Mouse (Mus musculus) adipocyte (in vitro differentiated cells): ENCODE data around the gene 2610002M06Rik.

Source experiments
- DNase-seq: peaks from one replicate; pipeline ENCODE4 v3.0.0-alpha.2; 2016; ENCODE audit warnings: low spot score

The 2610002M06Rik gene

GRCm38 (mm10) chrX:107816218-107816554, at the start of gene 2610002M06Rik:
Gene 2610002M06Rik, minus strand, starts transcription at chrX:107816334.
- DNase-seq, result peak; percentile 92

DNA sequence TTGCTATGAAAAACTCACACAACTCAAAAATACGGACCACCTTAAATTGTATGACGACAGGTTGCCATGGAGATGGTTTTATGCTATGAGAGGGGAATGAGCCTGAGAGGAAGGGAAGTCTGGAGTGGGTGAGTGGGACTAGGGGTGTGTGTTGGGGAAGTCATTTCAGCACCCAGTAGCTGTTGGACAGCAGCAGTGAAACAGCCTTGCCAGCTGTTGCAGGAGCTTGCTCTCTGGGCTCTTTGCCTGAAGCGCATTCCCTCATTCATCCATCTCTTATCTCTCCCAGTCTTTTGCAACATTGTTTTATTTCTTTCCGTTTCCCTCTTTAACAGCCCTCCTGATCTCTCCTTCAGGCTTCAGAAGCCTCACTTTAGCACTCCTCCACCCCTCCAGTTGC, 42.0 kb upstream of the 2610002M06Rik start:
- peak; percentile 22 for DNase-seq

DNA sequence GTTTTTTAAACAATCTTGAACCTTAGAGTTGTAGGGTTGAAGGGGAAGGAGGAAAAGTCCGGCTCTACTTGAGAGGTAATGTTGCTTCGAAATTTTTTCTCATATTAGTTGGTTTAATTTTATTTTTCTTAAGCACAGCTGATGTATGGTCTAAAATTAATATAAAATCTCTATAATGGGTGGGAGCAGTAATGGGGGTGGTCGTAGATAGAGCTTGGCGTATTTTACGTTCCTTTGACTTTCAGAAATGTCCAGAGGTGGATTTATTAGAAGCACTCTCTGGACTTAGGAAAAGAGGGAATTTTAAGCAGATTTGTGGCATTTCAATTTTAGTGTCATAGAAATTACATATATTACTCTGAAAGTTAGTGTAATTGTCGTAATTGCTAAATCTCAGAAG, 592 bp upstream of the 2610002M06Rik start:
- DNase-seq, result no peak

DNA sequence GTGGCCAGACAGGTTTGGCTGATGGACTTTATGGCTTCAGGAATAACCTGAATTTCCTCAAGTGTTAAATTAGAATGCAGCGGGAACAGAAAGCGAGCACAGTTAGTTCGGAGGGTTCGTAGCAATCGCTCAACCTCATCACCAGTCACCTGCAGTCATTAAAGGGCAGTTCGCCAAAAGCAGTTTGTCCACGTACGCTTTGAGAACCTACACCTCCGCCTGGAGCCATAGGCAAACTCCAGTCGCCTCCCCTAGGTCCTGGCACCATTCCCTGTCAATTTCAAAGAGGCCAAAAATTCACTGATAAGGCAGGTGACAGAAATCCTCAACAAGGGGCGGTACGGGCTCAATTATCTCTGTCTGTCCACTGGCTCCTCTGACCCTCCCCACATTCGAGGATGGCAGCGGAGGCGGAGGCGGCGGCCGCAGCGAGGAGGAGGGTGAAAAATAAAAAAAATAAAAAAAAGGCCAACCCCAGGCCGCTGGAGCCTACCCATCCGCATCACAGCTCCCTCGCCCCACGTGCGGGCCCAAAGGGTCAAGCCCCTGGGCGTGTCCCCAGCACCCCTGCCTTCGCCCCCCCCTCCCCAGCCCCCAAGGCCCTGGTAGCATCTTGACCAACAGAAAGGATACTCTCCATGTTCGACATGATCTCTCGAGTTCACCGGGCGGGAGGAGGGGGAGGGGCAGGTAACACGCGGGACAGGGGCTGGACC, 474 bp downstream of the 2610002M06Rik start:
- peak; percentile 23 for DNase-seq

- DNase-seq, result no peak
Measured at GRCm38 (mm10) chrX:107812120-107812519, 4.0 kb downstream of the 2610002M06Rik start.

- DNase-seq, result no peak
Measured at GRCm38 (mm10) chrX:107796919-107797318, 19.2 kb downstream of the 2610002M06Rik start.

DNA sequence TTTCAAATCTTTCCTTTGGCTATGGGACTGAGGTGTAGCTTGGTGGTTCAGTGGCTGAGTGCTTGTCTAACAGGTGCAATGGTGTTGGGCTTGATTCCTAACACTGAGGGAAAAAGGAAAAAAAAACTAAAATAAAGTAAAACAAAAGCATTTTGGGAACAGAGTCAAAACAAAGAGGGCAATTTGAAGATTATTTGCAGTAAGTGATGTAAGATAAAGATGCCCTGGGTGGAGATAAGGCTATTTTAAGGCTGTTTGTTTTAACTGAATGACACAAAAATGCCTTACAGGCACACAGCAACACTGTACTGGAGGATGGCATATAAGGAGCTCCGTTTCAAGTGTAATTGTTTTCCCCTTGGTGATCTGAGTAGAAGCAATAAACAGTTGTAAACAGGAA, 20.3 kb downstream of the 2610002M06Rik start:
- DNase-seq, result no peak

- no peak for DNase-seq
Measured at GRCm38 (mm10) chrX:107792290-107792689, 23.8 kb downstream of the 2610002M06Rik start, which contains the start of gene Tent5d. Gene Tent5d, plus strand, starts transcription at chrX:107792590.

DNA sequence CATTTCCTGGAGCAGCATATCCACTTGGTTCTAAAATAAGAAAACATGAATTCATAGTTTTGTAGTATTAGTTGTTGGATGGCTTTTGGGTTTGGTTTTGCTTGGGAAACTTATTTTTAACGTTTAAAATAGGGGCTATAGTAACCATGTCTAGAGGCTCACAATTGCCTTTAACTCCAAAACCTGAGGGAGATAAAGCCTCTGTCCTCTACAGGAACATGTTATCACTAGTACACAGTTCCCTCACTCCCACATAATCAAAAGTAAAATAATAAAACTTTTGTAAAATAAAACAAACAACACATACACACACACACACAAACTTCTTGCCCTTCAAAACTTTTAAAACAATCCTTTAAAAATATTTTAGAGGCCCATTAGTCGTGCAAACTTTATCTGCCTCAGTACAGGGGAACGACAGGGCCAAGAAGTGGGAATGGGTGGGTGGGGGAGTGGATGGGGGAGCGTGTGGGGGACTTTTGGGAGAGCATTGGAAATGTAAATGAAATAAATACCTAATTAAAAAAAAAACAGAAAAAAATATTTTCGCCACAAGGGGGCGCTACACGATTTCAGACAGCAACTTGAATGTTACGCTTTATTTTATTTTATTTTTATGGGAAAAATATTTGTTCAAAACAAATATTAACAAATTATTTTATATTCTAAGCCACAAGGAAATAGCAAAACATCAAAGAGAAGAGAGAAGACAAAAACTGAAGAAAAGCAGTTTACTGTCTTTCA, 25.2 kb downstream of the 2610002M06Rik start:
- DNase-seq, result peak; percentile 25

- peak; percentile 59 for DNase-seq
Measured at GRCm38 (mm10) chrX:107790136-107790535, 26.0 kb downstream of the 2610002M06Rik start.

GRCm38 (mm10) chrX:107767896-107768295, 48.2 kb downstream of the 2610002M06Rik start:
- DNase-seq, result peak; percentile 13
